Mouse (Mus musculus) macrophage (primary cell): Measurements from ENCODE around the gene E2f1. TPM values are rescaled to one million over a fixed set of nuclear protein-coding genes. Genes with fewer than 3 reads are reported as not detected.
A peak's percentile ranks its signal among the peaks of the same experiment; 100 is the strongest.

Experiments used
- H3K27ac ChIP-seq: fragments of 350-480 bp; formaldehyde crosslinking; 2 replicates; pipeline ENCODE4 v1.9.0; 2021
- H3K36me3 ChIP-seq: fragments of 350-480 bp; formaldehyde crosslinking; 2 replicates; pipeline ENCODE4 v1.9.0; 2021; ENCODE audit errors: inconsistent target
- H3K4me3 ChIP-seq: fragments of 350-480 bp; formaldehyde crosslinking; 2 replicates; pipeline ENCODE4 v1.9.0; 2021; ENCODE audit errors: inconsistent target
- H3K79me2 ChIP-seq: fragments of 350-480 bp; formaldehyde crosslinking; 2 replicates; pipeline ENCODE4 v1.9.0; 2021; ENCODE audit errors: inconsistent target
- WGBS: methylation state at CpG from one replicate; pipeline ENCODE4 v1.1.7; 2026; ENCODE audit warnings: inconsistent platforms; ENCODE audit not compliant: missing documents; 5-methylcytosine and 5-hydroxymethylcytosine counted together
- polyA plus RNA-seq: library from polyadenylated mRNA; stranded (reverse); fragments of 250-400 nt; gene quantifications from 3 replicates; pipeline ENCODE4 v1.2.4, GENCODE M21; 2018; ENCODE audit warnings: inconsistent platforms

E2f1 gene
- polyA plus RNA-seq, 1 experiment from 2014 or later: 21.6 TPM

DNA sequence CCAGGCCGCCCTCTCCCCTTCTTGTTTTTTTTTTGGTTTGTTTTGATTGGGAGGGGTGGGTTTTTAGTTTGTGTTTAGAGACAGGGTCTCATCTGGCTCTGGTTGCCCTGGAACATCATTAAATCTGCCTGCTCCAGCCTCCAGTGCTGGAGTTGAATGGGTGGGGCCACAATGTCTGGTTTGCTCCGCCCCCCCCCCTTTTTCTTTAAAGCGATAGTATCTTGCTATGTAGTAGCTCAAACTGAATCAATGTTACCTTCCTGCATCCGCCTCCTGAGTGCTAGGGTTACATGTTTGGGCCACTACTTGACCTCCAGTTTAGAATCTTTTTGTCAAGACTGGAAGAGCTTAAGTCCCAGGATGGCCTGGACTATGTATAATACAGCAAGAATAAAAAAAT is 1.6 kb upstream of the E2f1 start:
- H3K36me3 ChIP-seq: no peaks in the 10 kb centered on the region
- peak overlapping the region; percentile 65 for H3K27ac ChIP-seq
- 74% methylated on average over 4 of the region's 4 CpGs for WGBS
- no peak overlapping the region for H3K4me3 ChIP-seq
- H3K79me2 ChIP-seq: peaks cover 26% of the 10 kb centered on the region

GRCm38 (mm10) chr2:154570666-154571065 is 974 bp upstream of the E2f1 start:
- peaks cover 32% of the 10 kb centered on the region for H3K79me2 ChIP-seq
- H3K36me3 ChIP-seq: no peaks in the 10 kb centered on the region
- H3K4me3 ChIP-seq: peak overlapping the region; percentile 45
- WGBS: 18% methylated on average over 4 of the region's 4 CpGs
- H3K27ac ChIP-seq: peak overlapping the region; percentile 65

DNA sequence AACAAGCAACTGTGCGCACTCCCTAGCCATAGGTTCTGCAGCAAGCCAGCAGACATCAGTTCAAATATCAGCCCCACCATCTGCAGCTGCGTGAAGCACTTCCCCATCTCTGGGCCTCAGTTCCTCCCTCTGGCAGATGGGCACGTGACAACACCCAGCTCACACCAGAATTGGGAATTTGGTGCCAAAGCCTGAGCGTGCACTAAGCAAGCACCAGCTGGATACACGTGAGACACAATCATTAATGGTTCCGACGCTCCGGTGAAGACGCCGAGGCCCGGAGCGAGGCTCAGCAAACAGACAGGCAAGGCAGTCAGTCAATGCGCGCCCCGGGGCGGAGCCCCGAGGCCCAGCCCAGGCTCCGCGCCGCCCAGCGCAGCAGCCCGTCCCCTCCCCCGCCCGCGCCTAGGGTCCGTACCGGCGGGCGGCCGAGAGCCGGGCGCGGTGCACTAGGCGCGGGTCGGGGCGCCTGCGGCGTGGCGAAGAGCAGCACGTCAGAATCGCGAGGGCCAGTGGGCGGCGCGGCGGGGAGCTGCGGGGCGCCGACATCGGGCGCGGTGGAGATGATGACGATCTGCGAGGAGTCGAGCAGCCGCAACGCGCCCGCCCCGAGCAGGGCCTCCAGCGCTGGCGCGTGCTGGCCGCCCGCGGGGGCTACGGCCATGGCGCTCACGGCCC is 482 bp downstream of the E2f1 start:
- under 1% methylated on average over 63 of the region's 70 CpGs for WGBS
- Histone ChIP-seq H3K4me3 (peak overlapping the region; percentile 82), H3K79me2 (peaks cover 41% of the 10 kb centered on the region), H3K27ac (peak overlapping the region; percentile 79), H3K36me3 (no peaks in the 10 kb centered on the region)

DNA sequence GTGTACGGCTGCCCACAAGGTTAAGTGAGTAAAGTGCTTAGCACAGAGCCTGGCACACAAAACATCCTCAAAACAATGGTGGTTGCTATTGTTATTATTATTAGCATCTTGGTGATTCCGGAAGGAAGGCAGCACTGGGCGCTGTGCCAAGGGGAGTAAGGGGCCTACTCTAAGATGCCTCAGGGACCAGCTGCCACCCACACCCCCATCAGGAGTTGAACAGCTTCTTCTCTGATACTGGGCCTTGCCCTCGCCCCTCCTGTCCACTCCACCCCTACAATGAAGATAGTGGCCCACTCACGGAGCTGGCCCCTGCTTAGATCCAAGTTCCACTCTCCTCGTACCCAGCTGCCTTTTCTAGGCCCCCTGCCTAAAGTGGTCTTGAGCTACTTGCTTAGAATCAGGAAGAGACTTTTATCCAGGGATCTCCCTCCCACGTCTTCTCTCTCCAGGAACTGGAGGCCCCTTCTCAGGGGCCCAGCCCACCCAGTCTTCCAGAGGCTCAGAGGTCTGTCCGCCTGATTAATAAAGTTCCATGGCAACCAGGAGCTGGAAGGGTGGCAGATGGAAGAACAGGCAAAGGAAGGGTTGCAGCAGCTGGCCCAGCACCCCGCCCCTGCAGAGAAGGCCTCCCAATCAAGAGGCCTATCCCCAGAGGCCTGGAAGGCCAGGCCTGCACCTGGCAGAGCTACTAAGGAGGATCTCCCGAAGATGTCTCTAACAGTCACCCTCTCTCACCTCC is 1.2 kb downstream of the E2f1 start:
- H3K27ac ChIP-seq: peak overlapping the region; percentile 79
- H3K79me2 ChIP-seq: peaks cover 41% of the 10 kb centered on the region
- peaks cover 2% of the 10 kb centered on the region; the same call in 1 of the 2 replicates for H3K36me3 ChIP-seq
- WGBS: 33% methylated on average over 10 of the region's 10 CpGs
- H3K4me3 ChIP-seq: peak overlapping the region; percentile 82

- H3K36me3 ChIP-seq: peaks cover 9% of the 10 kb centered on the region
- peak overlapping the region; percentile 79 for H3K27ac ChIP-seq
- WGBS: 94% methylated on average over 2 of the region's 2 CpGs
- peak overlapping the region; percentile 82 for H3K4me3 ChIP-seq
- H3K79me2 ChIP-seq: peaks cover 41% of the 10 kb centered on the region
Observed at GRCm38 (mm10) chr2:154567766-154568165, 1.9 kb downstream of the E2f1 start.

DNA sequence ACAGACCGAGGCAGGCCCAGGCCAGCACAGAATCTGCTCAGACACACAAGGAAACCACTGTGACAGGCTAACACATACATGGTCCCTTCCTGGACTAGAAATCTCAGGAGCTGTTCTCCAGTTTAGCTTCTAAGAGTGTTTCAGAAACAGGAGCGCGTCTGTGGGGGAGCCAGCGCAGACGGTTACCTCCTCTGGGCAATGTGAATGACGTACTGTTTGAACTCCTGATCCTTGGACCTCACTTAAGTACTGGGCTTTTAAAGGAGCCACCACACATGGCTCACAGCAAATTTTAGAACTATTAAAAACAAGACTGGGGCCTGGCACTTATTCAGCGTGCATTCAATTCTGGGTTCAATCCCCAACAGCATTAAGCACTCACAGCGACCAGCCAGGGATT is 3.1 kb downstream of the E2f1 start:
- peaks cover 41% of the 10 kb centered on the region for H3K79me2 ChIP-seq
- WGBS: 92% methylated on average over 8 of the region's 8 CpGs
- H3K27ac ChIP-seq: no peak overlapping the region
- H3K36me3 ChIP-seq: peaks cover 16% of the 10 kb centered on the region
- H3K4me3 ChIP-seq: no peak overlapping the region

GRCm38 (mm10) chr2:154565562-154565961 is 4.1 kb downstream of the E2f1 start:
- no peak overlapping the region for H3K4me3 ChIP-seq
- 95% methylated on average over 3 of the region's 3 CpGs for WGBS
- no peak overlapping the region for H3K27ac ChIP-seq
- H3K79me2 ChIP-seq: peaks cover 41% of the 10 kb centered on the region
- peaks cover 24% of the 10 kb centered on the region for H3K36me3 ChIP-seq

- peaks cover 39% of the 10 kb centered on the region for H3K79me2 ChIP-seq
Observed at GRCm38 (mm10) chr2:154563612-154564170, 6.0 kb downstream of the E2f1 start.

GRCm38 (mm10) chr2:154558264-154559039 is 11.2 kb downstream of the E2f1 start, which contains the start of gene Necab3:
Necab3 (minus strand) TSS chr2:154558890.
- Histone ChIP-seq H3K79me2 (no peaks in the 10 kb centered on the region), H3K4me3 (no peak within 1 kb of the TSS), H3K27ac (no peak within 1 kb of the TSS), H3K36me3 (peaks cover 24% of the 10 kb centered on the region)
- WGBS: 21% methylated on average over 31 of the region's 34 CpGs

More at GRCm38 (mm10) chr2:154563612-154564170, 6.0 kb downstream of the E2f1 start:
- H3K4me3 ChIP-seq: no peak overlapping the region
- 96% methylated on average over 22 of the region's 22 CpGs for WGBS
- peaks cover 26% of the 10 kb centered on the region for H3K36me3 ChIP-seq
- no peak overlapping the region for H3K27ac ChIP-seq

GRCm38 (mm10) chr2:154557184-154557832 is 12.4 kb downstream of the E2f1 start:
- H3K36me3 ChIP-seq: peaks cover 14% of the 10 kb centered on the region

DNA sequence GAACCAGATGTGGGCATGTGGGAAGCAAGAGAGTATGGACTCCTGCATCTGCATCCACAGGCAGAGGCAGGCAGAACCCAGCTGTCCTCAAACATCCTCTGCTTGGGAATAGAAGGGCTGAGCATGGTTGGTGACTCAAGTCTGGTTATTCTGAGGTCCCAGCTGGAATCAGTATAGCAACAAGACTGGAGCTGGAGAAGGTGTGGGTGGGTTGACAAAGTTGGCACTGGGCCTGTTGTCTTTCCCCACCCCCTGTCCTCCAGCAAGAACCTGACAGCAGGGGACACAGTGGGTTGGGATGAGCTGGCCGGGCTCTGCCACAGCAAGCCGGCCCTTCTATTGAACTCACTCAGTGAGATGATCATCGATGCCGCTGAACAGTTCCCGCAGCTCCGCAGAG is 14.5 kb downstream of the E2f1 start:
- Histone ChIP-seq H3K4me3 (no peak overlapping the region), H3K36me3 (no peaks in the 10 kb centered on the region)
- WGBS: 96% methylated on average over 6 of the region's 6 CpGs

More at GRCm38 (mm10) chr2:154557184-154557832, 12.4 kb downstream of the E2f1 start:
- H3K4me3 ChIP-seq: no peak overlapping the region
- no peak overlapping the region for H3K27ac ChIP-seq
- no peaks in the 10 kb centered on the region for H3K79me2 ChIP-seq
- WGBS: 79% methylated on average over 5 of the region's 5 CpGs

GRCm38 (mm10) chr2:154552424-154552907 is 17.2 kb downstream of the E2f1 start:
- H3K36me3 ChIP-seq: no peaks in the 10 kb centered on the region
- no peak overlapping the region for H3K27ac ChIP-seq
- H3K4me3 ChIP-seq: no peak overlapping the region
- no peaks in the 10 kb centered on the region for H3K79me2 ChIP-seq
- WGBS: 24% methylated on average over 26 of the region's 27 CpGs

More for the DNA sequence above, 14.5 kb downstream of the E2f1 start:
- no peaks in the 10 kb centered on the region for H3K79me2 ChIP-seq
- H3K27ac ChIP-seq: no peak overlapping the region

DNA sequence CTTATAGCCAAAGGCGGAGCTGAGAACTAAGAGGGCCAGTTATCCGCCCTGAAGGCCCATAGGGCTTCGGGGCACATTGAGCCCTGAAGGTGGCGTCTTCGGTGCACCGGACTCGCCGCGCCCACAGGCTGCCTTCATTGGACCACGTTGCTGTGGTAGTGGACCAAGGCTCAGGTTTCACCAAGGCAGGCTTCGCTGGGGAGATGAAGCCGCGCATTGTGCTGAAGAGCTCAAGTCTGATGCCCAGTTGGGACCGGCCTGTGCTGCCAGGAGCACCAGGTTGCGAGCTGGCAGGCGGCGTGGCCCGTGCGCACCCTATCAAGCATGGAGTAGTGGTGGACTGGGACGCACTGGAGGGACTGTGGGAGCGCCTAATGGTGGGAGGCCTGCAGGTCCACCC is 17.8 kb downstream of the E2f1 start:
- Histone ChIP-seq H3K4me3 (no peak overlapping the region), H3K36me3 (no peaks in the 10 kb centered on the region), H3K79me2 (no peaks in the 10 kb centered on the region), H3K27ac (no peak overlapping the region)
- 66% methylated on average over 21 of the region's 21 CpGs for WGBS

- no peak within 1 kb of the TSS for H3K27ac ChIP-seq
Observed at GRCm38 (mm10) chr2:154551476-154551875, 18.2 kb downstream of the E2f1 start, which contains the start of gene Actl10. Actl10 (plus strand) TSS chr2:154551776.

More at GRCm38 (mm10) chr2:154551476-154551875, 18.2 kb downstream of the E2f1 start, which contains the start of gene Actl10:
- 90% methylated on average over 4 of the region's 4 CpGs for WGBS
- Histone ChIP-seq H3K79me2 (no peaks in the 10 kb centered on the region), H3K36me3 (no peaks in the 10 kb centered on the region), H3K4me3 (no peak within 1 kb of the TSS)
